Mouse (Mus musculus) embryonic facial prominence, embryonic 15.5 days (tissue): ENCODE results near the gene Vps11. TPM values are rescaled to one million over a fixed set of nuclear protein-coding genes. Genes with fewer than 3 reads are reported as not detected.
"Not testable (repeated sequence)": the region's sequence is repeated elsewhere in the genome, so short reads cannot be mapped to it uniquely, and the experiment has no call there.

Experiments used
- ATAC-seq: fragments of 200-750 bp; cut with Nextera tagmentation; 2 replicates; pipeline ENCODE4 v1.8.0; 2017; ENCODE audit warnings: low read depth, moderate TSS enrichment; ENCODE audit not compliant: insufficient number of reproducible peaks, low FRiP score, low TSS enrichment
- H3K27ac ChIP-seq: fragments of 300-500 bp; sonication (generic); replicated peaks from 2 replicates; pipeline ENCODE4 v1.5.1; 2015; ENCODE audit warnings: mild to moderate bottlenecking, inconsistent platforms
- H3K27me3 ChIP-seq: fragments of 300-500 bp; sonication (generic); 2 replicates; pipeline ENCODE4 v1.6.1; 2015; ENCODE audit warnings: inconsistent platforms
- H3K36me3 ChIP-seq: fragments of 300-500 bp; sonication (generic); 2 replicates; pipeline ENCODE4 v1.6.1; 2015; ENCODE audit warnings: mild to moderate bottlenecking, inconsistent platforms
- H3K4me1 ChIP-seq: fragments of 300-500 bp; sonication (generic); 2 replicates; pipeline ENCODE4 v1.6.1; 2015; ENCODE audit warnings: inconsistent platforms
- H3K4me2 ChIP-seq: fragments of 300-500 bp; sonication (generic); replicated peaks from 2 replicates; pipeline ENCODE4 v1.6.1; 2015; ENCODE audit warnings: mild to moderate bottlenecking, inconsistent platforms
- H3K4me3 ChIP-seq: fragments of 300-500 bp; sonication (generic); replicated peaks from 2 replicates; pipeline ENCODE4 v1.5.1; 2015; ENCODE audit warnings: mild to moderate bottlenecking, inconsistent platforms
- H3K9ac ChIP-seq: fragments of 300-500 bp; sonication (generic); 2 replicates; pipeline ENCODE4 v1.6.1; 2015; ENCODE audit warnings: inconsistent platforms
- H3K9me3 ChIP-seq: fragments of 300-500 bp; sonication (generic); replicated peaks from 2 replicates; pipeline ENCODE4 v1.6.1; 2016; ENCODE audit warnings: inconsistent platforms
- WGBS: fragments of 180-500 bp; shearing (Covaris S2); methylation state at CpG from one replicate; pipeline ENCODE4 v1.1.7; 2015; 5-methylcytosine and 5-hydroxymethylcytosine counted together
- polyA plus RNA-seq: library from polyadenylated mRNA; unstranded; fragments of >200 nt; fragmentation: Nextera tagmentation; extraction: Ambion mirVana; gene quantifications from 2 replicates; pipeline ENCODE4 v1.2.1, GENCODE M21; 2015

The Vps11 gene
- polyA plus RNA-seq, 1 experiment from 2014 or later = 30.3 TPM

DNA sequence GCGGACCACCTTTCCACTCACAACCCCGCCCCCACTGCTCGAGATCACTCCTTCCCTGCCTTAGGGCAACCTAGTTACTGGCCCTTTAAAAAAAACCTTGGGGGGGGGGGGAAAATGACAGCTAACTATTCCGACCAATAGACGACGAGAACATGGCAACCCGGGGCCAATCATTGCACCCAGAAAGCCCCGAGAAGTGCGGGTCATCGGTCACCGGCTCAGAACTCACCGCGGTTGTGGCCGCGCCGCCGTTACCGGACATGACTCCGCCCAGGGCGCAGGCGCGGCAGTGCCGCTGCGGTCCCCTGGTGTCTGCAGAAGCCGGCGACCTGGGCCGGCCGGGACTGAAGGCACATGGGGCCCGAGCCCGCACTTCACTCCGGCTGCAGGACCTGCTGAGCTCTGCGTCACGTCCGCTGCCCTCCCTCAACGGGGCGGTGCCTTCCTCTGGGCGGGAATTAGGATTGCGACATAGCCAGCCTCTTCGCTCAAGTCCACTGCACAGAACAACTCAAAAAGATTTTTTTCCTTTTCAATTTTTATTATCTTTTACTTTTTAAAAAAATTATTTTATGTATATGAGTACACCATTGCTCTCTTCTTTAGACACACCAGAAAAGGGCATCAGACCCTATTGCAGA lies 17.6 kb downstream of the Vps11 start, which contains the start of gene Hmbs:
TSS of gene Hmbs (minus strand) at position 448 of the 641 bp plus-strand sequence.
- Histone ChIP-seq H3K36me3 (peaks cover 46% of the 10 kb centered on the region), H3K4me3 (peak within 1 kb of the TSS; percentile 96), H3K4me1 (peaks cover 15% of the 10 kb centered on the region), H3K4me2 (peak within 1 kb of the TSS; percentile 68), H3K9me3 (no peaks in the 10 kb centered on the region), H3K27ac (peak within 1 kb of the TSS; percentile 98), H3K27me3 (no peaks in the 10 kb centered on the region), H3K9ac (peak within 1 kb of the TSS; percentile 90)
- 0% methylated on average over 39 of the region's 39 CpGs for WGBS
- peak; percentile 92 for ATAC-seq

DNA sequence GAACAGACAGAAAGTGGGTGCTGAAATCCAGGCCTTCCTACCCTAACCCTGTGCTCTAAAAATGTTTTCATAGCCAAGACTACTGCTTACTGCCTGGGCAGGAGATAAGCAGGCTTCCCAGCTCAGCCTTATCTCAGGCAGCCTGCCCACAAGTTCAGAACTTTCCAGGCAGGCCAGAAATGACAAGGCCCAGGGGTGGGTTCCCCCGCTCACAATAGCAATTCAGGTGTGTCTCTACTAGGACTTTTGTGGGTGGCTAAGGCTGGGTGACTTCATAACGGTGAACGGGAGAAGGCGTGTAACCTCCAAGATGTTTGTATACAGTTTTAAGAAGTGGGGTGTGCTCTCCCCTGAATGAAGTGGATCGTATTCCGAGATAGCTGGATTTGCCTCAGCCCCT lies 18.2 kb downstream of the Vps11 start:
- no peaks in the 10 kb centered on the region for H3K27me3 ChIP-seq
- peak overlapping the region; percentile 98 for H3K27ac ChIP-seq
- no peak for ATAC-seq
- H3K4me2 ChIP-seq = peak overlapping the region; percentile 68
- H3K9me3 ChIP-seq = no peaks in the 10 kb centered on the region
- peaks cover 15% of the 10 kb centered on the region for H3K4me1 ChIP-seq
- H3K36me3 ChIP-seq = peaks cover 43% of the 10 kb centered on the region
- WGBS = 4% methylated on average over 6 of the region's 6 CpGs
- H3K4me3 ChIP-seq = peak overlapping the region; percentile 96
- peak overlapping the region; percentile 90 for H3K9ac ChIP-seq

DNA sequence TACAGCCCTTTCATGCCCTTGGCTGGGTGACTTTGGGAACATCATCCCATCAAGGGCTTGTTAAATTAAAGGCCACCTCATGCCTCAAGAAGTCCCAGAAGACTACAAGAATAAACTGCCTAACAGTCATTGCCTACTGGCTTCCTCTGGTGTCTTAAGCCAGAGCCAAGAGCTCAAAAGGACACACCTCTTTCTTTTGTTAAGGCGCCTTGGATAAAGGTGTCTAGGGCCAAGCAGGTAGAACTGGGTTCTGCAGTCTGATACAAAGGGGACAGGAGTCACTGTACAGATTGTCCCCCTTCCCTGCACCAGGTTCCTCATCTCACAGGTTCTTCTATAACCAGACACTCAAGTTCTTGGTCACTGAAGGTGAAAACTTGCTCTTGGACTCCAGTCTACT lies 18.9 kb downstream of the Vps11 start:
- Histone ChIP-seq H3K9me3 (no peaks in the 10 kb centered on the region), H3K27ac (peak overlapping the region; percentile 98; the same call in 1 of the 2 replicates)

DNA sequence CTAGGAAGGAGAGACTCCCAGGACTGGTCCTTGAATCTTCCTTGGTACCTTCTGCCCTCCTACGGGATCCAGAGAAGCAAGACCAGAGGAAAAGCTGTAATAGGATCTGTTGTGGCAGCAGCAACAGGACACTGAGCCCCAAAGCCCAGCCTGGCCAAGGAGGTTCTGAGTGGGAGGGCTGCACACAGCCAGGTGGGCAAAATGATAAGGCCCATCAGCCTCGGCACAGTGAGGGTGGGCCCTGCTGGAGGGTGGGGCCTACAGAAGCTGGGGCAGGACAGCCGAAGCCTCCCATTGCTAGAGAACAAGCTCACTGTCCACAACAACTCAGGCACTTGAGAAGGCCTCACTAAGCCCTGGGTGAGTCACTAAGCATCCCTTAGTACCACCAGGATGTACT lies 19.3 kb downstream of the Vps11 start:
- H3K9ac ChIP-seq = no peak overlapping the region
- ATAC-seq = no peak
- no peak overlapping the region for H3K27ac ChIP-seq
- 69% methylated on average over 3 of the region's 3 CpGs for WGBS
- H3K36me3 ChIP-seq = peaks cover 40% of the 10 kb centered on the region
- H3K4me3 ChIP-seq = 0 out of 2 replicates have a peak overlapping the region, but pooled peaks have one; percentile 96
- no peak overlapping the region for H3K4me2 ChIP-seq
- no peaks in the 10 kb centered on the region for H3K9me3 ChIP-seq
- H3K4me1 ChIP-seq = peaks cover 24% of the 10 kb centered on the region
- no peaks in the 10 kb centered on the region for H3K27me3 ChIP-seq

More for the DNA sequence above, 18.9 kb downstream of the Vps11 start:
- no peak for ATAC-seq
- no peaks in the 10 kb centered on the region for H3K27me3 ChIP-seq
- peaks cover 41% of the 10 kb centered on the region for H3K36me3 ChIP-seq
- peaks cover 20% of the 10 kb centered on the region for H3K4me1 ChIP-seq
- WGBS = 85% methylated on average over 1 of the region's 1 CpGs
- peak overlapping the region; percentile 68; the same call in 1 of the 2 replicates for H3K4me2 ChIP-seq
- H3K9ac ChIP-seq = no peak overlapping the region
- peak overlapping the region; percentile 96; the same call in 1 of the 2 replicates for H3K4me3 ChIP-seq

GRCm38 (mm10) chr9:44341487-44341886 lies 20.0 kb downstream of the Vps11 start:
- Histone ChIP-seq H3K4me3 (no peak overlapping the region), H3K4me2 (no peak overlapping the region), H3K4me1 (peaks cover 31% of the 10 kb centered on the region), H3K9me3 (no peaks in the 10 kb centered on the region), H3K9ac (no peak overlapping the region), H3K36me3 (peaks cover 38% of the 10 kb centered on the region), H3K27me3 (no peaks in the 10 kb centered on the region), H3K27ac (no peak overlapping the region)
- ATAC-seq = no peak
- WGBS = 92% methylated on average over 5 of the region's 5 CpGs

GRCm38 (mm10) chr9:44338574-44338973 lies 22.9 kb downstream of the Vps11 start:
- Histone ChIP-seq H3K4me3 (no peak overlapping the region), H3K27ac (no peak overlapping the region), H3K4me2 (no peak overlapping the region), H3K9me3 (no peaks in the 10 kb centered on the region), H3K27me3 (no peaks in the 10 kb centered on the region), H3K4me1 (peaks cover 39% of the 10 kb centered on the region), H3K36me3 (peaks cover 42% of the 10 kb centered on the region), H3K9ac (no peak overlapping the region)
- ATAC-seq = no peak
- WGBS = 86% methylated on average over 5 of the region's 5 CpGs

DNA sequence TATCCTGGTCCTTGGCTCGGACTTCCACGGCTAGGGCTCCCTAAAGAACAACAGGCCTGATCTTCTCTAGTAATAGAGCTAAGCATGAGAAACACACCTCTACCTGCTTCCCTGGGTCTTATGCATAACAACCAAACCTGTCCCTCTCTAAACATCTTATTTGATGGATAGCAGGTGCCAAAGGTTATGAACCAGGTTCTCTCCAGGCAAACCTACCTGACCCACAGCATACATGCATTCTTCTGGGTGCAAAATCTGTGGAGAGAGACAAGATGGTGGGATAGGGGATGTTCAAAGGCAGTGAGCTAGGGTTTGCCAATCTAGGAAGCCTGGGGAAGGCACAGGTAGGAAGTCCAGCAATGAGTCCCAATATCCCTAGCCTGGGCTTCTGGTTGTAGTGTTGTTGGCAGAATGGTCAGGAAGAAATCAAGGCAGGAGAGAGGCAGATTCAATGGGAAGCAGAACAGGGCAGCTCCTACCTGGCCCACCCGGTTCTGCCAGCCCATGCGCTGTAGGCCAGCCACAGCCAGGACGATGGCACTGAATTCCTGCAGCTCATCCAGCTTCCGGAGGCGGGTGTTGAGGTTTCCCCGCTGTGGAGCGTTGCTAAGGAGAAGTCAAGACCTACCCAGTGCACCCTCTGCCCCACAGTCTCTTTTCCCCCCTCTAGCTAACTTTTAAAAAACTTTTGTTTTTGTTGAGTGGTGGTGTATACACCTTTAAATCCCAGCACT lies 23.9 kb downstream of the Vps11 start:
- peaks cover 31% of the 10 kb centered on the region for H3K4me1 ChIP-seq
- H3K9ac ChIP-seq = peak overlapping the region; percentile 9; the same call in 1 of the 2 replicates
- no peaks in the 10 kb centered on the region for H3K27me3 ChIP-seq
- no peaks in the 10 kb centered on the region for H3K9me3 ChIP-seq
- H3K4me3 ChIP-seq = peak overlapping the region; percentile 72
- H3K36me3 ChIP-seq = peaks cover 52% of the 10 kb centered on the region
- peak overlapping the region; percentile 40 for H3K27ac ChIP-seq
- no peak for ATAC-seq
- WGBS = 66% methylated on average over 9 of the region's 9 CpGs
- peak overlapping the region; percentile 76 for H3K4me2 ChIP-seq

- ATAC-seq = no peak
- Histone ChIP-seq H3K4me1 (peaks cover 25% of the 10 kb centered on the region), H3K4me3 (peak overlapping the region; percentile 72), H3K27ac (peak overlapping the region; percentile 34; the same call in 1 of the 2 replicates), H3K4me2 (peak overlapping the region; percentile 76), H3K27me3 (no peaks in the 10 kb centered on the region), H3K9ac (peak overlapping the region; percentile 26; the same call in 1 of the 2 replicates), H3K36me3 (peaks cover 57% of the 10 kb centered on the region), H3K9me3 (no peaks in the 10 kb centered on the region)
- WGBS = 59% methylated on average over 3 of the region's 3 CpGs
Measured at GRCm38 (mm10) chr9:44336964-44337363, 24.5 kb downstream of the Vps11 start.

GRCm38 (mm10) chr9:44336513-44336912 lies 25.0 kb downstream of the Vps11 start:
- peak overlapping the region; percentile 72 for H3K4me3 ChIP-seq
- 41% methylated on average over 4 of the region's 4 CpGs for WGBS
- H3K9me3 ChIP-seq, ATAC-seq, H3K27me3 ChIP-seq: not testable (repeated sequence)
- H3K9ac ChIP-seq = peak overlapping the region; percentile 26; the same call in 1 of the 2 replicates
- H3K4me2 ChIP-seq = peak overlapping the region; percentile 76
- peaks cover 61% of the 10 kb centered on the region for H3K36me3 ChIP-seq
- peaks cover 25% of the 10 kb centered on the region for H3K4me1 ChIP-seq
- H3K27ac ChIP-seq = peak overlapping the region; percentile 34; the same call in 1 of the 2 replicates

- WGBS = under 1% methylated on average over 5 of the region's 5 CpGs
- Histone ChIP-seq H3K4me2 (peak overlapping the region; percentile 76), H3K36me3 (peaks cover 63% of the 10 kb centered on the region), H3K4me1 (peaks cover 25% of the 10 kb centered on the region), H3K4me3 (peak overlapping the region; percentile 72), H3K9ac (peak overlapping the region; percentile 79), H3K27me3 (no peaks in the 10 kb centered on the region), H3K27ac (peak overlapping the region; percentile 96; the same call in 1 of the 2 replicates), H3K9me3 (no peaks in the 10 kb centered on the region)
- ATAC-seq = no peak
Measured at GRCm38 (mm10) chr9:44336093-44336406, 25.4 kb downstream of the Vps11 start.

DNA sequence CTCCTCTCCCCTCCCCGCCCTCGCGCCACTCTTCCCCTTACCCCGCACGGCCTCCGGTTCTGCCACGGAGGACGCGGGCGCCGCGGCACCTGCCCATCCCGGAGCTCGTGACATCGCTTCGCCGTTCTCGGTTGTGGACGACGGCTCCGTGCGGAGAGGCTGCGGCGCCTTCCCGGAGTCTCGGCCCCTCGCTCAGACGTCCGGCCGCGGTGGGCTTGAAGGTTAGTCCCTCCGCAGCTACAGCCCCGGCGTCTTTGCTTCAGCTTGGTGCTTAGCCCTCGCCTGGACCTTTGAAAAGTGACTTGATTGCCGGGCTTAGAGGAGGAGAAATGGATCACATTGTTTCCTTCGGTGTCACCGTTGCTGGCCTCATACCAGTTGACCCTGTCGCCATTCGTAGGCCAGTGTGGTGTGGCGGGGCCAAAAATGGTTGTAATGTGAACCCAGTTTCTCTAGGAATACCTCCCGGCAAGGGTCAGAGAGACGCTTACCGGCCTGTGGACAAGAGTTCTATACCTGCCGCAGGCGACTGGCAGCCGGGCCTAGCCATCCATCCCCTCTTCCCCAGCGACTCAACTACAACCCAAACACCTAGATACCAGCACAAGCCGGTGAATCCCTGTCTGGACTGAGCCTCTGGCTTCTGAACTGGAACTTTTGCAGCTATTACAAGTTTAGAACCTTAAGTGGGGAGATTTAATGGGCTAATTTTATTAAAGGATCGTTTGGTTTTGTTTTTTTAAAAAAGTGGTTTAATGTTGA lies 26.0 kb downstream of the Vps11 start:
- Histone ChIP-seq H3K27ac (peak overlapping the region; percentile 96), H3K4me2 (peak overlapping the region; percentile 76), H3K36me3 (peaks cover 63% of the 10 kb centered on the region), H3K9ac (peak overlapping the region; percentile 79), H3K4me3 (peak overlapping the region; percentile 72), H3K27me3 (no peaks in the 10 kb centered on the region), H3K4me1 (peaks cover 25% of the 10 kb centered on the region), H3K9me3 (no peaks in the 10 kb centered on the region)
- ATAC-seq = peak; percentile 2; the same call in 1 of the 2 replicates
- under 1% methylated on average over 50 of the region's 50 CpGs for WGBS
